Mouse (Mus musculus): ENCODE measurements around the gene Ephb2.

- no peak for TF ChIP-seq FLI1 (IDR thresholded peaks at IDR 0.05; ENCODE audit: low read length)
- TF ChIP-seq GATA1 (IDR thresholded peaks at IDR 0.05; ENCODE audit: borderline replicate concordance, low read length), result no peak
These were observed 157.3 kb downstream of the Ephb2 start for GRCm38 (mm10) chr4:136678480-136678879.
